In the genomic region with DNA sequence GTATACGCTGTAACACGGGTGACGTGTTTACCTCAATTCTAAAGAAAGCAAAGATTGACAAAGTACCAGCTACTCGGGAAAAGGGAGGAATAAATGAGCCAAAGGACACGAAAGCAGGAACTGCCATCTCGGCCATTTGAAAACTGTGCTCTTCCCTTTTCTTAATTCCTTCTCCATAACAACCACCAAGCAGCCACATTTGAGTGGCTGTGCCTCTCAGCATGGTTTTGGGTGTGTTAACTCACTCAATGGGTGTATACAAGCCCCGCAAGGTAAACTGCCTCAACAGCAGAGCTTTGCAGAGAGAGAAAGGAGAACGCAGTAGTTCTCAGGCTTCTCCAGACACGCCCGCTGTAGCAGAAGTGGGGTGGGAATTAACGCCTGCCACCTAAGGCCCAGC, we compare ENCODE assay signal across 25 mouse cellular contexts. TPM values are rescaled to one million over a fixed set of nuclear protein-coding genes. Genes with fewer than 3 reads are reported as not detected.
DNase-seq lines count a peak whose midpoint lies in the region; ATAC-seq and TF ChIP-seq lines count a peak whose summit lies in the region.
"Had no signal": no experiment of that assay in that cellular context is flagged by ENCODE, and none has a peak within 500 bp of the region (broad histone marks: within the 10 kb centered on the region; RNA-seq: fewer than 3 reads in every experiment).

No protein-coding gene starts in this region.

- ATAC-seq in granulocyte monocyte progenitor cell, adult 5-6 weeks (replicated peaks; ENCODE audit: poor library complexity, severe bottlenecking) = peak; percentile 52
- peak; percentile 34; the same call in 1 of the 2 replicates for ATAC-seq in megakaryocyte progenitor cell, adult 5-6 weeks (replicated peaks; ENCODE audit: poor library complexity)
- ATAC-seq in forebrain, postnatal 0 days = no peak
- ATAC-seq in intestine, embryonic 15.5 days = no peak
- ATAC-seq: CD4-positive, CD25-positive, alpha-beta regulatory T cell, adult 4 months; forebrain, embryonic 13.5 days; forebrain, embryonic 15.5 days had no signal

- no peak overlapping the region for H3K27ac ChIP-seq in forebrain, postnatal 0 days (ENCODE audit: low read depth, low read length)
- H3K27ac ChIP-seq in intestine, embryonic 15.5 days = no peak overlapping the region
- H3K27ac ChIP-seq: embryonic facial prominence, embryonic 10.5 days; embryonic facial prominence, embryonic 12.5 days; forebrain, embryonic 13.5 days; forebrain, embryonic 15.5 days had no signal

- no peak overlapping the region for H3K4me2 ChIP-seq in forebrain, postnatal 0 days (ENCODE audit: low read depth)
- H3K4me2 ChIP-seq in intestine, embryonic 15.5 days (replicated peaks) = no peak overlapping the region
- H3K4me2 ChIP-seq: embryonic facial prominence, embryonic 12.5 days; forebrain, embryonic 13.5 days; forebrain, embryonic 15.5 days had no signal

- 82% methylated on average over 11 of the region's 11 CpGs for WGBS in forebrain, postnatal 0 days
- WGBS in intestine, embryonic 15.5 days = 84% methylated on average over 11 of the region's 11 CpGs

- no peaks in the 10 kb centered on the region for H3K9me3 ChIP-seq in forebrain, postnatal 0 days (ENCODE audit: low read length)
- no peaks in the 10 kb centered on the region for H3K9me3 ChIP-seq in intestine, embryonic 15.5 days
- H3K9me3 ChIP-seq: embryonic facial prominence, embryonic 10.5 days; embryonic facial prominence, embryonic 12.5 days; forebrain, embryonic 13.5 days; forebrain, embryonic 15.5 days had no signal

- H3K9ac ChIP-seq in forebrain, postnatal 0 days = no peak overlapping the region
- H3K9ac ChIP-seq in intestine, embryonic 15.5 days = no peak overlapping the region
- H3K9ac ChIP-seq: embryonic facial prominence, embryonic 12.5 days; forebrain, embryonic 13.5 days; forebrain, embryonic 15.5 days had no signal

- no peak for TF ChIP-seq CTCF in forebrain, postnatal 0 days (IDR thresholded peaks at IDR 0.05; ENCODE audit: low read depth)

- intact Hi-C loops in gastrocnemius, postnatal 36 days (cut with DNase I) = no loop called here

- H3K4me3 ChIP-seq in forebrain, postnatal 0 days (ENCODE audit: low read depth, low read length) = no peak overlapping the region
- H3K4me3 ChIP-seq in intestine, embryonic 15.5 days (replicated peaks) = no peak overlapping the region
- H3K4me3 ChIP-seq: embryonic facial prominence, embryonic 10.5 days; embryonic facial prominence, embryonic 12.5 days; forebrain, embryonic 13.5 days; forebrain, embryonic 15.5 days had no signal

- H3K36me3 ChIP-seq in forebrain, postnatal 0 days (ENCODE audit: insufficient read depth) = peaks cover 11% of the 10 kb centered on the region; the same call in 1 of the 2 replicates
- H3K36me3 ChIP-seq in intestine, embryonic 15.5 days = no peaks in the 10 kb centered on the region

- peak; percentile 8 for DNase-seq in ES-CJ7 (ENCODE audit: low read depth, low spot score)
- DNase-seq in ZHBTc4 (ENCODE audit: low read depth, low spot score) = peak; percentile 20
- DNase-seq in forebrain, postnatal 0 days = no peak
- no peak for DNase-seq in yolk sac, embryonic 10.5 days (ENCODE audit: low spot score)
- DNase-seq in gastrocnemius, postnatal 36 days = no peak
- DNase-seq: adrenal gland, adult 2 months; adrenal gland, postnatal 10 days; adrenal gland, postnatal 25 days; B cell, adult 2 months; cerebellum, adult 11 months; cerebellum, adult 18-20 months; cerebellum, adult 8-10 months; cerebellum, adult 9-11 months; cerebellum, postnatal 14 days; cerebellum, postnatal 36 days had no signal

- H3K4me1 ChIP-seq in forebrain, postnatal 0 days (ENCODE audit: insufficient read depth) = 0 out of 2 replicates have a peak, but pooled peaks cover 2% of the 10 kb centered on the region
- no peaks in the 10 kb centered on the region for H3K4me1 ChIP-seq in intestine, embryonic 15.5 days (replicated peaks)
- H3K4me1 ChIP-seq: embryonic facial prominence, embryonic 10.5 days had no signal

- no peaks in the 10 kb centered on the region for H3K27me3 ChIP-seq in forebrain, postnatal 0 days (ENCODE audit: insufficient read depth, low read length)
- no peaks in the 10 kb centered on the region for H3K27me3 ChIP-seq in intestine, embryonic 15.5 days (replicated peaks)
- H3K27me3 ChIP-seq: CH12.LX; embryonic facial prominence, embryonic 12.5 days; forebrain, embryonic 13.5 days; forebrain, embryonic 15.5 days had no signal

RNA-seq across cellular contexts. Expression of a gene that starts 48.9 kb away (rescaled TPM):
- total RNA-seq in granulocyte monocyte progenitor cell, adult 5-6 weeks (2014; fragmentation: Nextera tagmentation) = 6.3 TPM in 1 of 2 replicates, not detected in the other
- 0.43 and 0.82 TPM in 2 replicates for total RNA-seq in granulocyte monocyte progenitor cell, adult 5-6 weeks (2017)
- total RNA-seq in megakaryocyte progenitor cell, adult 5-6 weeks (2015) = 0.90 and 4.4 TPM in 2 replicates
- 0.87 and 2.8 TPM in 2 replicates for total RNA-seq in megakaryocyte progenitor cell, adult 5-6 weeks (2017)
- 26.2 and 34.1 TPM in 2 replicates for total RNA-seq in forebrain, postnatal 0 days (2014; rRNA removed)
- polyA plus RNA-seq in forebrain, postnatal 0 days (2015; fragmentation: Nextera tagmentation; extraction: Ambion mirVana) = 7.0 and 11.5 TPM in 2 replicates
- 10.0 and 10.7 TPM in 2 replicates for polyA plus RNA-seq in intestine, embryonic 15.5 days (2015; fragmentation: Nextera tagmentation; extraction: Ambion mirVana)
- total RNA-seq in gastrocnemius, postnatal 36 days (2021) = under 1 TPM; 0.87 to 0.99 TPM
- total RNA-seq: MEL had no signal

Comparison
In these comparisons a context has a peak if more than half of its experiments do, and no peak if none do; other contexts are left out.
1. DNase-seq: peak in ES-CJ7 (single experiment) and ZHBTc4 (single experiment); none in forebrain, postnatal 0 days (single experiment), yolk sac, embryonic 10.5 days (single experiment) and gastrocnemius, postnatal 36 days (0 of 2).
2. ATAC-seq: peak in granulocyte monocyte progenitor cell, adult 5-6 weeks (single experiment) and megakaryocyte progenitor cell, adult 5-6 weeks (single experiment); none in forebrain, postnatal 0 days (single experiment) and intestine, embryonic 15.5 days (single experiment).